Mouse (Mus musculus) cerebellum, postnatal 14 days (tissue): ENCODE results near the gene Rhox11.
A peak's percentile ranks its signal among the peaks of the same experiment; 100 is the strongest.
"Not testable (repeated sequence)": the region's sequence is repeated elsewhere in the genome, so short reads cannot be mapped to it uniquely, and the experiment has no call there.

Source experiments
- DNase-seq, 2 experiments: peaks; one replicate each; pipeline ENCODE4 v3.0.0; 2021; ENCODE audit warnings: mixed read lengths in 2 of 2

Gene Rhox11

DNA sequence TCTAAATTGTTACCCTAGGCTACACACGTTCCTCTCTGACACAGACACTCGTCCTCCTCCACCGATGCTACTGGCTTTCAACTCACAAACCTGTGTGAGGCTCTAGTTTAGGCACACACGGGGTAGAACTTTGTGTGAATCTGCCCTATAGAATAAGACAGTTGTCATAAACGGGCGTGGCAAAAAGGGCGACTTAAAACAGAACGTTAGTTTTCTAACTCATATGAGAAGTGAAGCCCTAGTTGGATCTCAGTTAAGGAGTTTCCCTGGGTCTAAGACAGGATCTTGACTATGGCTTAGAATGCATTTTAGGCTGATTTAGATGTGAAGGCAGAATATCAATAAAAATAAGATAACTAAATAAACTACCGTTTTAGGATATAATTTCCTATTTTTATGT, at the start of gene Rhox11:
Gene Rhox11, minus strand, starts transcription at position 101 of the 400 bp plus-strand sequence.
- no peak for DNase-seq

GRCm38 (mm10) chrX:38121478-38121877, 36.5 kb upstream of the Rhox11 start:
- no peak for DNase-seq

- DNase-seq: no peak
These were observed 36.0 kb upstream of the Rhox11 start, which contains the start of gene Rhox13 for GRCm38 (mm10) chrX:38120982-38121381. Rhox13 (plus strand) TSS chrX:38121219.

- no peak for DNase-seq
These were observed 25.9 kb upstream of the Rhox11 start, which contains the start of gene Rhox12 for GRCm38 (mm10) chrX:38110807-38111206. Rhox12 (minus strand) TSS chrX:38110907.

- DNase-seq: peak; percentile 59 to 72
These were observed 715 bp downstream of the Rhox11 start for GRCm38 (mm10) chrX:38084226-38084625.

DNA sequence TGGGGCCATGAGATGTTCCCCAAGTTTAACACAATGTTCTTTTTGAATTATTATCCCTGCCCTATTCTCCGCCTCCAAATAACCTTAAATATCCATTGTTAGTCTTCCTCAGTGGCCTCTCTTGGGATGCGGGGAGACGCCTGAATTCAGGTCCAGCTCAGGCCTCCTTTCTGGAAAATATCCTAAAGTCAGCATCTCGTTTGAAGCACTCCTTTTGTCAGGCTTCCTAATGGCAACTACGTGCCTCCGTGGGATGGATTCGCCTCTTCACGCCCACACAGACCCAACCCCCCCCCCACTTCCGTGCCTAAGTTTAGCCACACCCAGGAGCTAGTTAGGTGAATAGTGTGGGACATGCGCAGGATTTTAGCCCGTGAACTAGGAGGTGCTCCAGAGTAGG, 18.8 kb downstream of the Rhox11 start, which contains the start of gene Rhox10:
Gene Rhox10, plus strand, starts transcription at position 301 of the 400 bp plus-strand sequence.
- no peak for DNase-seq

DNA sequence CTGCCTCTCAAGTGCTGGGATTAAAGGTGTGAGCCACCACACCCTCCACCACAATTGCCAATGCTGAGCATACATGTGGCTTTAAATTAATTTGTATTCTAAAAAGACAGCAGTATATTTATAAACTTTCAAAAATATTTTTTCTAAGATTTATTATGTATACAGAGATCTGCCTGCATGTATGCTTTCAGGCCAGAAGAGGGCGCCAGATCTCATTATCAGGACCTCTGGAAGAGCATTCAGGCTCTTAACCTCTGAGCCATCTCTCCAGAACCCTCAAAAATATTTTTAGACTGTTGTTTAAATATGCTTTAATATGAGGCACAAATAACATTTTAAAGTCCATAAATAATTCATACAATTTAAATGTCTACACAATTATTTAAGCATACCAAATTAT, 23.4 kb downstream of the Rhox11 start:
- DNase-seq: peak; percentile 31 to 33

- not testable (repeated sequence) for DNase-seq
These were observed 41.9 kb downstream of the Rhox11 start, which contains the start of gene Btg1-ps2 for GRCm38 (mm10) chrX:38043014-38043413. Btg1-ps2 (minus strand) TSS chrX:38043114.

DNA sequence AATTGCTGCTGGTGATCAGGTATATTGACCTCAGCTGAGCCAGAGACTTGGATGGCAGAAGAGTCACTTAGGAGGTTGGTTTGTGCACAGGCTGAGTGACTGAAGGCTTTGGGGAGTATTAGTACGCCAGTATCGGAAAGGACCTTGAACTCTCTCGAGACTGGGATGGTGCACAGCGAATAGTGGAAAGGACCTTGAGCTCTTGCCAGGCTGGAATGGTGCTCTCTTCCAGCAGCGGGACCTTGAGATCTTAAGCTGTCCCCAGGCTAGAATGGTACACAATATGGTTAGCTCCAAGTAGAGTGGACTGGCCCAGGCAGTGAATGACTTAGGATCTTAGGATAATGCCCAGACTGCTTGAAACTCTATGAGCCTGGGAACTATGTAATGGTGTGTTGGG, 45.3 kb downstream of the Rhox11 start:
- DNase-seq: no peak

GRCm38 (mm10) chrX:38033841-38034240, 51.1 kb downstream of the Rhox11 start:
- no peak for DNase-seq
